Mouse (Mus musculus): ENCODE measurements around the gene Focad. TPM values are rescaled to one million over a fixed set of nuclear protein-coding genes. Genes with fewer than 3 reads are reported as not detected.
"Not testable (repeated sequence)": the region's sequence is repeated elsewhere in the genome, so short reads cannot be mapped to it uniquely, and the experiment has no call there.

Focad gene
- polyA plus RNA-seq, 1 experiment from 2014 or later, result 9.9 TPM

- Histone ChIP-seq H3K27me3 (ENCODE audit: insufficient read depth, low read length) (no peaks in the 10 kb centered on the region), H3K4me3 (replicated peaks; ENCODE audit: low read depth, low read length) (no peak overlapping the region), H3K27ac (no peak overlapping the region), H3K36me3 (ENCODE audit: insufficient read depth, low read length) (no peaks in the 10 kb centered on the region), H3K9me3 (replicated peaks; ENCODE audit: low read length) (no peaks in the 10 kb centered on the region), H3K4me1 (replicated peaks; ENCODE audit: insufficient read depth, low read length) (no peaks in the 10 kb centered on the region), H3K9ac (ENCODE audit: low read depth, low read length) (no peak overlapping the region), H3K4me2 (ENCODE audit: low read length) (no peak overlapping the region)
- WGBS, result 70% methylated on average over 2 of the region's 2 CpGs
- peak; percentile 42 for DNase-seq (ENCODE audit: low spot score)
- TF ChIP-seq CTCF (IDR thresholded peaks at IDR 0.05; ENCODE audit: low read depth), result peak; percentile 60
- ATAC-seq (replicated peaks; ENCODE audit: low FRiP score, low read depth), result no peak
These were observed 262.2 kb downstream of the Focad start for GRCm38 (mm10) chr4:88356652-88357051.

- no peaks in the 10 kb centered on the region for H3K9me3 ChIP-seq (replicated peaks; ENCODE audit: low read length)
- no peak for ATAC-seq (replicated peaks; ENCODE audit: low FRiP score, low read depth)
- TF ChIP-seq CTCF (IDR thresholded peaks at IDR 0.05; ENCODE audit: low read depth), result no peak
These were observed 263.0 kb downstream of the Focad start for GRCm38 (mm10) chr4:88357431-88357830.

GRCm38 (mm10) chr4:88369951-88370350, 275.5 kb downstream of the Focad start:
- no peak overlapping the region for H3K4me2 ChIP-seq (ENCODE audit: low read length)

More at GRCm38 (mm10) chr4:88357431-88357830, 263.0 kb downstream of the Focad start:
- no peaks in the 10 kb centered on the region for H3K36me3 ChIP-seq (ENCODE audit: insufficient read depth, low read length)
- H3K27ac ChIP-seq, result no peak overlapping the region
- H3K4me1 ChIP-seq (replicated peaks; ENCODE audit: insufficient read depth, low read length), result no peaks in the 10 kb centered on the region
- no peak overlapping the region for H3K4me2 ChIP-seq (ENCODE audit: low read length)
- H3K4me3 ChIP-seq (replicated peaks; ENCODE audit: low read depth, low read length), result no peak overlapping the region
- H3K9ac ChIP-seq (ENCODE audit: low read depth, low read length), result no peak overlapping the region
- no peak for DNase-seq (ENCODE audit: low spot score)
- H3K27me3 ChIP-seq (ENCODE audit: insufficient read depth, low read length), result no peaks in the 10 kb centered on the region
- WGBS, result 77% methylated on average over 3 of the region's 3 CpGs

GRCm38 (mm10) chr4:88370819-88371218, 276.4 kb downstream of the Focad start:
- no peak for TF ChIP-seq CTCF (IDR thresholded peaks at IDR 0.05; ENCODE audit: low read depth)
- Histone ChIP-seq H3K36me3 (ENCODE audit: insufficient read depth, low read length) (no peaks in the 10 kb centered on the region), H3K9ac (ENCODE audit: low read depth, low read length) (no peak overlapping the region), H3K4me1 (replicated peaks; ENCODE audit: insufficient read depth, low read length) (no peaks in the 10 kb centered on the region), H3K27ac (no peak overlapping the region), H3K9me3 (replicated peaks; ENCODE audit: low read length) (no peaks in the 10 kb centered on the region), H3K27me3 (ENCODE audit: insufficient read depth, low read length) (no peaks in the 10 kb centered on the region), H3K4me2 (ENCODE audit: low read length) (no peak overlapping the region), H3K4me3 (replicated peaks; ENCODE audit: low read depth, low read length) (no peak overlapping the region)
- 89% methylated on average over 8 of the region's 8 CpGs for WGBS
- ATAC-seq (replicated peaks; ENCODE audit: low FRiP score, low read depth) (no peak), DNase-seq (ENCODE audit: low spot score) (no peak)

More at GRCm38 (mm10) chr4:88369951-88370350, 275.5 kb downstream of the Focad start:
- H3K4me3 ChIP-seq (replicated peaks; ENCODE audit: low read depth, low read length), result no peak overlapping the region
- H3K36me3 ChIP-seq (ENCODE audit: insufficient read depth, low read length), result no peaks in the 10 kb centered on the region
- WGBS, result 70% methylated on average over 6 of the region's 6 CpGs
- H3K4me1 ChIP-seq (replicated peaks; ENCODE audit: insufficient read depth, low read length), result no peaks in the 10 kb centered on the region
- no peak overlapping the region for H3K27ac ChIP-seq
- DNase-seq (ENCODE audit: low spot score) (peak; percentile 2), ATAC-seq (replicated peaks; ENCODE audit: low FRiP score, low read depth) (no peak)
- no peaks in the 10 kb centered on the region for H3K9me3 ChIP-seq (replicated peaks; ENCODE audit: low read length)
- no peaks in the 10 kb centered on the region for H3K27me3 ChIP-seq (ENCODE audit: insufficient read depth, low read length)
- TF ChIP-seq CTCF (IDR thresholded peaks at IDR 0.05; ENCODE audit: low read depth), result no peak
- no peak overlapping the region for H3K9ac ChIP-seq (ENCODE audit: low read depth, low read length)

GRCm38 (mm10) chr4:88372293-88373224, 278.1 kb downstream of the Focad start:
- DNase-seq (ENCODE audit: low spot score) (no peak), ATAC-seq (replicated peaks; ENCODE audit: low FRiP score, low read depth) (no peak)
- H3K4me1 ChIP-seq (replicated peaks; ENCODE audit: insufficient read depth, low read length), result no peaks in the 10 kb centered on the region
- no peaks in the 10 kb centered on the region for H3K27me3 ChIP-seq (ENCODE audit: insufficient read depth, low read length)
- no peaks in the 10 kb centered on the region for H3K9me3 ChIP-seq (replicated peaks; ENCODE audit: low read length)
- H3K27ac ChIP-seq, result no peak overlapping the region
- TF ChIP-seq CTCF (IDR thresholded peaks at IDR 0.05; ENCODE audit: low read depth), result no peak
- 78% methylated on average over 18 of the region's 18 CpGs for WGBS
- no peak overlapping the region for H3K4me3 ChIP-seq (replicated peaks; ENCODE audit: low read depth, low read length)
- no peak overlapping the region for H3K4me2 ChIP-seq (ENCODE audit: low read length)
- no peak overlapping the region for H3K9ac ChIP-seq (ENCODE audit: low read depth, low read length)
- no peaks in the 10 kb centered on the region for H3K36me3 ChIP-seq (ENCODE audit: insufficient read depth, low read length)

GRCm38 (mm10) chr4:88390036-88390435, 295.6 kb downstream of the Focad start:
- H3K4me1 ChIP-seq (replicated peaks; ENCODE audit: insufficient read depth, low read length), result no peaks in the 10 kb centered on the region
- ATAC-seq (replicated peaks; ENCODE audit: low FRiP score, low read depth) (no peak), DNase-seq (ENCODE audit: low spot score) (no peak)
- H3K4me2 ChIP-seq (ENCODE audit: low read length), result no peak overlapping the region
- H3K36me3 ChIP-seq (ENCODE audit: insufficient read depth, low read length), result no peaks in the 10 kb centered on the region
- no peak overlapping the region for H3K27ac ChIP-seq
- WGBS, result 85% methylated on average over 1 of the region's 1 CpGs
- no peak overlapping the region for H3K4me3 ChIP-seq (replicated peaks; ENCODE audit: low read depth, low read length)
- TF ChIP-seq CTCF (IDR thresholded peaks at IDR 0.05; ENCODE audit: low read depth), result no peak
- no peaks in the 10 kb centered on the region for H3K27me3 ChIP-seq (ENCODE audit: insufficient read depth, low read length)
- no peaks in the 10 kb centered on the region for H3K9me3 ChIP-seq (replicated peaks; ENCODE audit: low read length)
- no peak overlapping the region for H3K9ac ChIP-seq (ENCODE audit: low read depth, low read length)

GRCm38 (mm10) chr4:88390596-88390995, 296.2 kb downstream of the Focad start:
- DNase-seq (ENCODE audit: low spot score); H3K4me3 ChIP-seq (replicated peaks; ENCODE audit: low read depth, low read length); H3K4me1 ChIP-seq (replicated peaks; ENCODE audit: insufficient read depth, low read length); H3K27me3 ChIP-seq (ENCODE audit: insufficient read depth, low read length); ATAC-seq (replicated peaks; ENCODE audit: low FRiP score, low read depth); H3K9ac ChIP-seq (ENCODE audit: low read depth, low read length); H3K36me3 ChIP-seq (ENCODE audit: insufficient read depth, low read length); H3K9me3 ChIP-seq (replicated peaks; ENCODE audit: low read length); H3K4me2 ChIP-seq (ENCODE audit: low read length); H3K27ac ChIP-seq: not testable (repeated sequence)
- WGBS, result 83% methylated on average over 1 of the region's 1 CpGs

Measured in kidney, postnatal 0 days (tissue).